Mouse (Mus musculus) B cell, adult 2 months (primary cell): ENCODE data around the gene Pias1.
A peak's percentile ranks its signal among the peaks of the same experiment; 100 is the strongest.

Experiments
- DNase-seq, 2 experiments: peaks; one replicate each; pipeline ENCODE4 v3.0.0; 2022

Gene Pias1

GRCm38 (mm10) chr9:62851571-62851970 is 136.2 kb downstream of the Pias1 start:
- DNase-seq, result no peak

GRCm38 (mm10) chr9:62848641-62849040 is 139.1 kb downstream of the Pias1 start:
- DNase-seq, result no peak

- DNase-seq, result peak; percentile 91 to 92
These were observed 140.0 kb downstream of the Pias1 start for GRCm38 (mm10) chr9:62847694-62848093.

- DNase-seq, result no peak
These were observed 143.3 kb downstream of the Pias1 start for GRCm38 (mm10) chr9:62844461-62844860.

- no peak for DNase-seq
These were observed 144.2 kb downstream of the Pias1 start for GRCm38 (mm10) chr9:62843356-62844024.

GRCm38 (mm10) chr9:62839172-62839770 is 148.5 kb downstream of the Pias1 start:
- DNase-seq, result peak in 1 of 2 experiments; percentile 14

- DNase-seq, result peak; percentile 51 to 60
These were observed 149.1 kb downstream of the Pias1 start, which contains the start of gene Cln6 for GRCm38 (mm10) chr9:62838506-62839171. Gene Cln6, plus strand, starts transcription at chr9:62838785.

GRCm38 (mm10) chr9:62838146-62838505 is 149.6 kb downstream of the Pias1 start:
- no peak for DNase-seq

- DNase-seq, result no peak
These were observed 150.1 kb downstream of the Pias1 start for GRCm38 (mm10) chr9:62837611-62838010.

- no peak for DNase-seq
These were observed 151.8 kb downstream of the Pias1 start for GRCm38 (mm10) chr9:62835705-62836446.

GRCm38 (mm10) chr9:62834906-62835305 is 152.8 kb downstream of the Pias1 start:
- DNase-seq, result no peak

- DNase-seq, result no peak
These were observed 157.8 kb downstream of the Pias1 start for GRCm38 (mm10) chr9:62829877-62830276.

- DNase-seq, result peak; percentile 92
These were observed 159.1 kb downstream of the Pias1 start for GRCm38 (mm10) chr9:62828662-62829086.
